Mouse (Mus musculus) lung, adult 18-20 months (tissue): ENCODE data around the gene Cecr2.

Source experiments
- DNase-seq, 2 experiments: peaks; one replicate each; pipeline ENCODE4 v3.0.0; 2022; ENCODE audit warnings: mixed read lengths in 2 of 2

The Cecr2 gene

GRCm38 (mm10) chr6:120667911-120668310 is 1.7 kb downstream of the Cecr2 start:
- no peak for DNase-seq

- peak; percentile 12 to 46 for DNase-seq
Measured at GRCm38 (mm10) chr6:120674121-120674520, 8.0 kb downstream of the Cecr2 start.

GRCm38 (mm10) chr6:120674881-120675280 is 8.7 kb downstream of the Cecr2 start:
- no peak for DNase-seq

GRCm38 (mm10) chr6:120675979-120676378 is 9.8 kb downstream of the Cecr2 start:
- DNase-seq: no peak

DNA sequence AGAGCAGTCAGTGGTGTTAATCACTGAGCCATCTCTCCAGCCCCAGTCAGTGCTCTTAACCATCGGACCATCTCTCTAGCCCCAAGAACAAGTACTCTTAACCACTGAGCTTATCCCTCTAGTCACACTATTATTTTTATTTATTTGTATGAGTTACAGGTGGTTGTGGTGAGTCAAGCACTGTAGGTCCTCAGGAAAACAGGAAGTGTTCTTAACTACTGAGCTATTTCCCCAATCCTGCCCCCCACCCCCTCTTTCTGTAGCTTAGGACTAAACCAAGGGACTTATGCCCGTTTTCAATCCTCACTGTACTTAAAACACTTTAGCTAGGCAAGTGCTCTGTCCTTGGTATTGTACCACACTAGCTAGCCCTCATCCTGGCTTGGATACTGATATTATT is 17.2 kb downstream of the Cecr2 start:
- DNase-seq: no peak

GRCm38 (mm10) chr6:120684750-120685149 is 18.6 kb downstream of the Cecr2 start:
- DNase-seq: no peak

DNA sequence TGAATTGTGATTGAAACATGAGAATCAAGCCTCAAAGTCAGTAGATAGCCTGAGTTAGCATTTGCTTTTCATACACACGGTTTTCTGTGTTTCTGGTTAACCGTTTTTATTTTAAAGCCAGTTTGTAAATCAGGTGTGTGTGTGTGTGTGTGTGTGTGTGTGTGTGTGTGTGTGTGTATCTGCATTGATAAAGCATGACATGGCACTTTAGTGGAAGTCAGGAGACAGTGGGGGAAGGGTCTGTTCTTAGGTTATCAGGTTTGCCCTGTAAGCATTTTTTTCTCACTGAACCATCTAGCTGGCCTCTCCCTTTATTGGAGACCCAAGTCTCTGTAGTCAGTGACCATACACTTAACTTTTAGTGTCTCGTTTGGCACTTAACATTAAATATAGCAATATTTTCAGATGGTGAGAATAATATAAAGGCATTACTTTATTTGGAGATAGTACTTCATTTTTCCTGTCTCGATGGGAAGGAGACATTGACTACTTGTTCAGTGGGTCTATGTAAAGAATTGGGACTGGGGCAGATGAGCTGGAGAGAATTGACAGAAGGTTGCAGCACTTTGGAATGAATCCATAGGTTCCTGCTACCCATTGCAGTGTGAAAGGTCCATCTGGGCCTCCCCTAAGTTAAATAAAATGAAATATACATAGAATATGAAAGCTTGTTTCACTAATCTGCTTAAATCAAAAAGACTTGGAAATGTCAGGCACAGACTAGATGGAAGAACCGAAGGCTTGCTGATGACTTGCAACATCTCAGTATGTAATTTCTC is 20.9 kb downstream of the Cecr2 start:
- DNase-seq: no peak

DNA sequence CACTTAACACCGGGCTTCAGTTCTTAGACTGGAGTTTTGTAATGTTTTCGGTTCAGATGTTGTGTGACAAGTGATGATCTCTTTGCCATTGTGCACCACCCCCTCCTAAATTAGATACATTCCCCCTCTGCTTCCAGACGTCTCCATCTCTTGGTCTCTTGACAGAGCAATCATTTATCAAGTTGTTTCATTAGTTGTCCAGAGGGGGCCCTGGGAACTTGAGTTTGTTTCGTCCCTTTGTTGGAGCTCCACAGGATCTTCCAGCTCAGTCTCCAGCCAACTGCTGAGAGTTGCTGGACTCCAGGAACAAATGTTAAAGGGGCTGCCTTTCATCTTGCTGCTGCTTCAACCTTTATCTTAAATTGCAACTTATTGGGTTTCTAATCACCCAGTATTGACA is 34.1 kb downstream of the Cecr2 start:
- DNase-seq: no peak

GRCm38 (mm10) chr6:120704376-120704775 is 38.2 kb downstream of the Cecr2 start:
- no peak for DNase-seq

DNA sequence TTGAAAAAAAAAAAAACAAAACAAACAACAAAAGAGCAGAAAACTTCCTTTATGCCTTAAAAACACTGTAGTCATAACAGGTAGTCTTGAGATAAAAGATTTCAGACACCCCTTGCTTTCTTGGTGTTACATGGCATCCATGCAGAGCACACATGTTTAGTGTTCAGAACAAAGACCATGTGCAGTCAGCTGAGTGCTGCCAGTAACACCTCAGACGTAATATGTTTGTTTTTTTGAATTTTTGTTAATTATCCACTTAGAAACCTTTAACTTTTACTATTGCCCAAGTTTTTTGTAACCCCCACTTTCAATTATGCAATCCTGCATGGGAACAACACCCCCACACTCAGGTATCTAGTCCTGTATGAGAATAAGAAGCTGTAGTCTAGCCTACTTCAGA is 42.6 kb downstream of the Cecr2 start:
- no peak for DNase-seq

GRCm38 (mm10) chr6:120714806-120715205 is 48.6 kb downstream of the Cecr2 start:
- DNase-seq: no peak

DNA sequence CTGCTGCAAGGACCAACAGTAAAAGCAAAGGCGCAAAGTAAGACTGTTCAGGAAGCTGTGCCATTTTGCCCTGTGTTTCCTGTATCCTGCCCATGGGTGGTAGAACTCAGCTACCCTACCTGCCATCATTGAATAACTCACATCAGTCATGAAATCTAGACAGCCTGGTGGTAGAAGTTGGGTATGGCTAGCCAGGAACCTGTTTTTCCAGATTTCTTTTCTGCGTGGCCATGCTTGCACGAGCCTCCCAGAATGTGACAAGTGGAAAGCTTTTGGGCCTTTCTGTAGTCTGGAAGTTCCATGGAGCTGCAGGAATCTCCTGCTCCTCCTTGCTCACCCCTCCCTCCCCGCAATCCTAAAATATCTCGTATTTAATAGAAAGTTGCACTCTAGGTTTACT is 49.1 kb downstream of the Cecr2 start:
- peak in 1 of 2 experiments; percentile 33 for DNase-seq

GRCm38 (mm10) chr6:120715851-120716250 is 49.7 kb downstream of the Cecr2 start:
- DNase-seq: no peak

- DNase-seq: no peak
Measured at GRCm38 (mm10) chr6:120716531-120716984, 50.4 kb downstream of the Cecr2 start.

GRCm38 (mm10) chr6:120725986-120726385 is 59.8 kb downstream of the Cecr2 start:
- no peak for DNase-seq

DNA sequence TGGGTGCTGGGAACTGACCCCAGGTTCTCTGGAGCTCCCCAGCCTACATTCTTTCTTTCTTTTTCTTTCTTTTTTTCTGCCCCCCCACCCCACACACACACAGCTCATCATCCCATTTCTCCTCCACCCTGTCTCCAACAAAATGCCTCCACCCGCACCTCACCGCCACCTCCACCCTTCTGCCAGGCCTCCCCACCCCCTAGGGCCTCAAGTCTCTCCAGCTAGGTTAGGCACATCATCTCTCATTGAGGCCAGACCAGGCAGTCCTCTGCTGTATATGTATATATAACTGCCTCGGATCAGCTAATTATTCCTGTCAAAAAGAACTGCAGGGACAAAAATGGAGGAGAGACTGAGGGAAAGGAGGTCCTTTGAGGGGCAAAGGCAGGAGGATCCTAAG is 69.8 kb downstream of the Cecr2 start:
- DNase-seq: no peak

DNA sequence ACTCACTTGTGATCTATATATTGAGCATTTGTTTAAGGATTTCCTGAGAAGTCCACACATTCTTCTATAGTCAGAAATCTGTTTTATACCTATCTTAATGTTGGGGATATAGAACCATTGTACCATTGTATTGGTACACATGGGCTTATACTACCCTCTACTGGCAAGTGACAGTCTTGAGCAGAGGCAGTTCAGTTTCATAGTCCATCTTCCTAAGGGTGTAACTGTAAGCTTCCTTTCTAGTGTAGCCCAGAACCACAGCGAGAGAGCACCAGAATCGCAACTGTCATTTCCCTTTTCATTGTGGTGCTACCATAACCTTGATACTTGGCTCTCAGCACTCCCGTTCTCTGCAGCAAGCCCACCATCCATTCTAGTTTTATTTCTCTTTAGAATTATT is 70.4 kb downstream of the Cecr2 start:
- DNase-seq: peak in 1 of 2 experiments; percentile 31

DNA sequence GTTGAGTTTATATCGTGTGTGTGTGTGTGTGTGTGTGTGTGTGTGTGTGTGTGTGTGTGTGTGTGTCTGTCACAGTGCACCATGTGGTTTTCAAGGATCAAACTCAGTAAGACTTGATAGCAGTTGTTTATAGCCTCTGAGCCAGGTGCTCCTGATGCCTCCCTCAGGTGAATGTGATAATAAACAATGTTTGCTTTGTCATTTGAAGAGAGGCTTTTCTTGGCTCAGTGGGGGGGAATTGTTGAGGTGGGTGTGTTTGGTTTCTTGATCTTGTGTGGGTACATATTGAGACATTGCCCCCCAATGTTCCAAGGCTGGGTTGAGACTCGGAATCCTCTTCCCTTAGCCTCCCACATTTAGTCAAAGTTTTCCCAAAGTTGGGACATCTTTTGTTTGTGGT is 77.0 kb downstream of the Cecr2 start:
- no peak for DNase-seq

DNA sequence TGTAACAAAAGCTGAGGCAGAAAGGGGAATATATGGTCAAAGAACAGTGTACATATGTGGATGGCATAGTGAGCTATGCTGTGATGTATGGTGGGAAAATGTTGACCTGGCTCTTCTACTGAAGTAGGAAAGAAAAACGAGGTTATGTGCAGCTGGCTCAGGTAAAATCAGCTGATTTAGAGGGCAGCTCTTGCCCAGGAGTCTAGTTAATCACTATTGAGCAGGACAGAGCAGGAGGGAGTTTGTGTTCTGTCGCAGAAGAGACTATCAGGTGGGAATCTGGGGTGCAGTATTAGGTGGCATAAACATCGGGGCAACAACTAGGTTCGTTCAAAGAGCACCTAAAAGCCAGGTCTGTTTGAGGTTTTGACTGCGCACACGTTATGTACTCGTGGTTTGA is 78.1 kb downstream of the Cecr2 start:
- no peak for DNase-seq

- DNase-seq: no peak
Measured at GRCm38 (mm10) chr6:120746416-120746815, 80.2 kb downstream of the Cecr2 start.

DNA sequence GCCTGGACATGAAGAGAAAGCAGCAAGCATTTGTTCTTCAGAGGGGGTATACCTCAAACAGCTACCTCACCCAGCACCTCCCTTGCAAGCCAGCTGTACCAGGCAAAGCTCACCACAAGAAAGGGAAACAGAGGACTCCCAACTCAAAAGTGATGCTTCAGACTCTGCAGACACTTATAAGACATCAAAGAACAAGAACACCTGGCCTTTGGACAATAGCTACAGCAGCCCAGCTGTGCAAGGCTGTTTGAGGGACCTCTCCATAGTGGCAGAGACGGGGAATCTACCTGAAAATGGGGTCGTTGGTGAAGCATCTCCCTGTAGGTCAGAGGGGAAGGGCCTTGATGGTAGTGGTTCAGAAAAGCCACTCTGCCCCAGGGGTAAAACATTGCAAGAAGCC is 95.0 kb downstream of the Cecr2 start:
- no peak for DNase-seq

DNA sequence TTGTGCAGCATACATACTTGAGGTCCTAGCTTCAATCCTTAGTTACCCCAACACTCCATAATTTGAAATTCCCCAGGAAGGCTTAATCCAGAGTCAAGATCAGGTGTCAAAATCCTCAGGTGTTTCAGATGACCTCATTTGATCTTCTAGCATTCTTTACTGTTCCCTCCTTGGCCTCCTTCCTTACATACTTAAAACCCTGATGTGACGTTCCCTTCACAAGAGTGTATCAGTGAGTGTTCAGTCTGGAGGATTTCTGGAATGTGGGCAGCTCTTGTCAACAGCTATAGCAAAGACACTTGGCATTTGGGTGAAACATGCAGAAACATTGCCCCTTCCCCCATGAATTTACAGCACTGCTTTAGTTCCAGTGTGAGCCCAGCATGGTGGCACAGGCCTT is 103.8 kb downstream of the Cecr2 start:
- no peak for DNase-seq

GRCm38 (mm10) chr6:120771366-120771765 is 105.2 kb downstream of the Cecr2 start:
- no peak for DNase-seq

DNA sequence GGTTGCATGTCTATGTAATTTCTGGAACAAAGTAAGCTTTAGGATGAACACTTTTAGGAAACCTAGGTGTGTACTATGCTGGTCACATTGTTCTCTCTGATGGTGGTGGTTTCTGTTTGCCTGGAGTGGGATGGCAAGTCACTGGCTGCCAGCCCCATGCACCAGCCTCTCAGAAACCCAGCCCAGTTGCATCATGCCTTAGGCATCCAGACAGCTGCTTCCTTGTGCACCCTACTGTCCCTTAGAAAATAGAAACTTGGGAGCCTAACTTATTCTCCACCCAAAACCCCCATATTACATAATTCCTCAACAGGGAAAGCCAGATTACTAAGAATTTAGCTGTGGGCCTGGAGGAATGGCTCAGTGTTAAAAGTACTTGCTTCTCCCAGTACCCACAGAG is 105.9 kb downstream of the Cecr2 start:
- DNase-seq: peak; percentile 44 to 52

DNA sequence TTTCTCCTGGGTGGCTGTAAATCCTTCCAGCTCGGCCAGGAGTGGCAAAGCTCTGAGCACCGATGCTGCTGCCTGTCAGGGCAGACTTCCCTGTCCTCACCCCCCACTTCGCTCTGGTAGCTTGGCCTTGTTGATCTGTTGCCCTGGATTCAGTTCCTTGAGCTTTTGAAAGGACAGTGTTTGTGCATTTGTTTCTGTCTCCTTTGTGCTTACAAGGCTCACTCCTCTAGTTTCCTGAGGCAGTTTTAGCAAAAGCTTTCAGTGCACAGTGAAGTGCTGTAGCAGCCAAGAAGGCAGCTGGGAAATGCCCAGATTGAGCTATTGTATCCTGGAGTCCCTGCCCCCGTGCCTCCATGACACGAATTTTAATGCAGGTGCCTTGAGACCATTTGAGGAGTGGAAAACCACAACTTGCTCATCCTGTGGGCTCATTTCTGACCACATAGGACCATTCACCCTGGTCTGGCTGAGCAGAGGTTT is 107.0 kb downstream of the Cecr2 start, which contains the start of gene Slc25a18:
Slc25a18 (plus strand) TSS at position 430 of the 480 bp plus-strand sequence.
- DNase-seq: no peak
